Mouse (Mus musculus) ovary, postnatal 14 days (tissue): ENCODE data around the gene Gng13.
"Not testable (repeated sequence)": the region's sequence is repeated elsewhere in the genome, so short reads cannot be mapped to it uniquely, and the experiment has no call there.

Source experiments
- DNase-seq: peaks from one replicate; pipeline ENCODE4 v3.0.0; 2022; ENCODE audit warnings: low spot score

Gene Gng13

GRCm38 (mm10) chr17:25735246-25735645 lies 18.3 kb downstream of the Gng13 start:
- no peak for DNase-seq

- DNase-seq: no peak
Measured at GRCm38 (mm10) chr17:25735745-25736144, 18.8 kb downstream of the Gng13 start, which contains the start of gene Mslnl. TSS of gene Mslnl (plus strand) at chr17:25736042.

- DNase-seq: no peak
Measured at GRCm38 (mm10) chr17:25738861-25739260, 21.9 kb downstream of the Gng13 start.

GRCm38 (mm10) chr17:25741471-25741870 lies 24.5 kb downstream of the Gng13 start:
- not testable (repeated sequence) for DNase-seq

GRCm38 (mm10) chr17:25743831-25744230 lies 26.9 kb downstream of the Gng13 start:
- DNase-seq: no peak

GRCm38 (mm10) chr17:25744311-25744710 lies 27.3 kb downstream of the Gng13 start:
- no peak for DNase-seq

- no peak for DNase-seq
Measured at GRCm38 (mm10) chr17:25748238-25748637, 31.3 kb downstream of the Gng13 start.

- no peak for DNase-seq
Measured at GRCm38 (mm10) chr17:25749314-25749713, 32.3 kb downstream of the Gng13 start.

- DNase-seq: peak; percentile 69
Measured at GRCm38 (mm10) chr17:25751446-25751845, 34.5 kb downstream of the Gng13 start.

- no peak for DNase-seq
Measured at GRCm38 (mm10) chr17:25754241-25754640, 37.3 kb downstream of the Gng13 start, which contains the start of gene Msln. TSS of gene Msln (minus strand) at chr17:25754378.

GRCm38 (mm10) chr17:25755086-25755485 lies 38.1 kb downstream of the Gng13 start:
- DNase-seq: no peak

- no peak for DNase-seq
Measured at GRCm38 (mm10) chr17:25755627-25756377, 38.8 kb downstream of the Gng13 start.

GRCm38 (mm10) chr17:25756378-25757242 lies 39.6 kb downstream of the Gng13 start:
- no peak for DNase-seq

- DNase-seq: no peak
Measured at GRCm38 (mm10) chr17:25757691-25758090, 40.7 kb downstream of the Gng13 start.

- no peak for DNase-seq
Measured at GRCm38 (mm10) chr17:25760148-25760547, 43.2 kb downstream of the Gng13 start.

GRCm38 (mm10) chr17:25761561-25761970 lies 44.6 kb downstream of the Gng13 start:
- DNase-seq: no peak

- no peak for DNase-seq
Measured at GRCm38 (mm10) chr17:25762591-25762990, 45.6 kb downstream of the Gng13 start.

GRCm38 (mm10) chr17:25765886-25766285 lies 48.9 kb downstream of the Gng13 start:
- DNase-seq: no peak
